Mouse (Mus musculus) lung, embryonic 14.5 days (tissue): Measurements from ENCODE around the gene Vmp1. TPM values are rescaled to one million over a fixed set of nuclear protein-coding genes. Genes with fewer than 3 reads are reported as not detected.

ENCODE experiments used
- ATAC-seq: fragments of 200-750 bp; cut with Nextera tagmentation; 2 replicates; pipeline ENCODE4 v1.8.0; 2017; ENCODE audit warnings: mild to moderate bottlenecking, moderate TSS enrichment, moderate library complexity; ENCODE audit not compliant: insufficient read depth
- DNase-seq: peaks from one replicate; pipeline ENCODE4 v3.0.0-alpha.2; 2015
- H3K27ac ChIP-seq: fragments of 300-500 bp; sonication (generic); 2 replicates; pipeline ENCODE4 v1.5.1; 2014; ENCODE audit warnings: low read depth, mild to moderate bottlenecking, moderate library complexity
- H3K27me3 ChIP-seq: fragments of 300-500 bp; sonication (generic); 2 replicates; pipeline ENCODE4 v1.6.1; 2014; ENCODE audit warnings: low read length, control low read depth; ENCODE audit not compliant: insufficient read depth
- H3K36me3 ChIP-seq: fragments of 300-500 bp; sonication (generic); 2 replicates; pipeline ENCODE4 v1.6.1; 2014; ENCODE audit warnings: control low read depth; ENCODE audit not compliant: insufficient read depth
- H3K4me1 ChIP-seq: fragments of 300-500 bp; sonication (generic); 2 replicates; pipeline ENCODE4 v1.6.1; 2014; ENCODE audit warnings: antibody characterized with exemption, control low read depth; ENCODE audit not compliant: insufficient read depth
- H3K4me2 ChIP-seq: fragments of 300-500 bp; sonication (generic); 2 replicates; pipeline ENCODE4 v1.6.1; 2014; ENCODE audit warnings: mild to moderate bottlenecking
- H3K4me3 ChIP-seq: fragments of 300-500 bp; sonication (generic); 2 replicates; pipeline ENCODE4 v1.5.1; 2014; ENCODE audit warnings: low read depth, low read length
- H3K9ac ChIP-seq: fragments of 300-500 bp; sonication (generic); 2 replicates; pipeline ENCODE4 v1.6.1; 2014
- H3K9me3 ChIP-seq: fragments of 300-500 bp; sonication (generic); 2 replicates; pipeline ENCODE4 v1.6.1; 2016; ENCODE audit warnings: low read depth, low read length, control low read depth
- CTCF ChIP-seq: IDR thresholded peaks from 2 replicates; pipeline ENCODE4 v1.5.1; 2016; ENCODE audit warnings: antibody characterized with exemption, low read depth
- WGBS: fragments of 180-500 bp; shearing (Covaris S2); extraction: QIAGEN DNeasy Blood & Tissue Kit; methylation state at CpG from one replicate; pipeline ENCODE4 v1.1.7; 2014; 5-methylcytosine and 5-hydroxymethylcytosine counted together
- polyA plus RNA-seq: library from polyadenylated mRNA; unstranded; fragments of >200 nt; fragmentation: Nextera tagmentation; extraction: Ambion mirVana; gene quantifications from 2 replicates; pipeline ENCODE4 v1.2.1, GENCODE M21; 2014

Gene Vmp1
- polyA plus RNA-seq, 1 experiment from 2014 or later = 117 TPM

GRCm38 (mm10) chr11:86571047-86571855, 112.4 kb downstream of the Vmp1 start:
- Histone ChIP-seq H3K36me3 (no peaks in the 10 kb centered on the region; the same call in 1 of the 2 replicates), H3K4me2 (peak overlapping the region; percentile 40), H3K9ac (no peak overlapping the region), H3K9me3 (no peaks in the 10 kb centered on the region), H3K27ac (peak overlapping the region; percentile 86), H3K4me1 (peaks cover 16% of the 10 kb centered on the region), H3K4me3 (0 out of 2 replicates have a peak overlapping the region, but pooled peaks have one; percentile 3), H3K27me3 (no peaks in the 10 kb centered on the region)
- peak; percentile 85 for DNase-seq
- peak; percentile 85 for ATAC-seq
- TF ChIP-seq CTCF = no peak; the same call in 1 of the 2 replicates
- WGBS = 17% methylated on average over 15 of the region's 15 CpGs

- H3K9me3 ChIP-seq = no peaks in the 10 kb centered on the region
- no peaks in the 10 kb centered on the region; the same call in 1 of the 2 replicates for H3K36me3 ChIP-seq
- H3K27ac ChIP-seq = 0 out of 2 replicates have a peak overlapping the region, but pooled peaks have one; percentile 37
- no peak for ATAC-seq
- H3K4me1 ChIP-seq = peaks cover 14% of the 10 kb centered on the region
- 22% methylated on average over 9 of the region's 9 CpGs for WGBS
- H3K4me3 ChIP-seq = no peak overlapping the region
- TF ChIP-seq CTCF = no peak
- H3K9ac ChIP-seq = no peak overlapping the region
- peak; percentile 31 for DNase-seq
- no peak overlapping the region for H3K4me2 ChIP-seq
- H3K27me3 ChIP-seq = no peaks in the 10 kb centered on the region
Measured at GRCm38 (mm10) chr11:86570261-86570746, 113.3 kb downstream of the Vmp1 start.

GRCm38 (mm10) chr11:86568425-86568824, 115.2 kb downstream of the Vmp1 start:
- Histone ChIP-seq H3K9me3 (no peaks in the 10 kb centered on the region), H3K36me3 (no peaks in the 10 kb centered on the region; the same call in 1 of the 2 replicates), H3K4me3 (no peak overlapping the region), H3K4me1 (peaks cover 12% of the 10 kb centered on the region; the same call in 1 of the 2 replicates), H3K27ac (no peak overlapping the region), H3K4me2 (no peak overlapping the region), H3K27me3 (no peaks in the 10 kb centered on the region), H3K9ac (no peak overlapping the region)
- DNase-seq (peak; percentile 73), ATAC-seq (no peak)
- TF ChIP-seq CTCF = peak; percentile 77
- 54% methylated on average over 3 of the region's 3 CpGs for WGBS

GRCm38 (mm10) chr11:86558258-86558657, 125.4 kb downstream of the Vmp1 start:
- Histone ChIP-seq H3K27ac (no peak overlapping the region), H3K4me2 (no peak overlapping the region), H3K4me3 (no peak overlapping the region), H3K4me1 (no peaks in the 10 kb centered on the region), H3K36me3 (peaks cover 34% of the 10 kb centered on the region; the same call in 1 of the 2 replicates), H3K9ac (no peak overlapping the region), H3K9me3 (no peaks in the 10 kb centered on the region), H3K27me3 (no peaks in the 10 kb centered on the region)
- DNase-seq = no peak
- ATAC-seq = no peak
- TF ChIP-seq CTCF = no peak
- 91% methylated on average over 4 of the region's 4 CpGs for WGBS

GRCm38 (mm10) chr11:86553525-86553924, 130.1 kb downstream of the Vmp1 start:
- WGBS = 80% methylated on average over 6 of the region's 6 CpGs
- no peak for DNase-seq
- Histone ChIP-seq H3K4me1 (no peaks in the 10 kb centered on the region), H3K4me3 (no peak overlapping the region), H3K9me3 (no peaks in the 10 kb centered on the region), H3K4me2 (no peak overlapping the region), H3K27me3 (no peaks in the 10 kb centered on the region), H3K9ac (no peak overlapping the region), H3K36me3 (0 out of 2 replicates have a peak, but pooled peaks cover 23% of the 10 kb centered on the region), H3K27ac (no peak overlapping the region)
- TF ChIP-seq CTCF = no peak
- ATAC-seq = no peak

- Histone ChIP-seq H3K27me3 (no peaks in the 10 kb centered on the region), H3K36me3 (0 out of 2 replicates have a peak, but pooled peaks cover 10% of the 10 kb centered on the region), H3K9ac (no peak overlapping the region), H3K4me1 (peaks cover 6% of the 10 kb centered on the region; the same call in 1 of the 2 replicates), H3K27ac (no peak overlapping the region), H3K9me3 (no peaks in the 10 kb centered on the region), H3K4me3 (no peak overlapping the region), H3K4me2 (no peak overlapping the region)
- TF ChIP-seq CTCF = 0 out of 2 replicates have a peak, but pooled peaks have one; percentile 14
- 95% methylated on average over 1 of the region's 1 CpGs for WGBS
- DNase-seq (no peak), ATAC-seq (no peak)
Measured at GRCm38 (mm10) chr11:86547412-86547811, 136.2 kb downstream of the Vmp1 start.

- H3K4me1 ChIP-seq = peaks cover 7% of the 10 kb centered on the region; the same call in 1 of the 2 replicates
- WGBS = 81% methylated on average over 8 of the region's 8 CpGs
- H3K27me3 ChIP-seq = no peaks in the 10 kb centered on the region
- no peak for TF ChIP-seq CTCF
- DNase-seq = peak; percentile 8
- peak overlapping the region; percentile 84 for H3K27ac ChIP-seq
- no peaks in the 10 kb centered on the region for H3K9me3 ChIP-seq
- peak overlapping the region; percentile 65 for H3K4me2 ChIP-seq
- peak overlapping the region; percentile 95 for H3K4me3 ChIP-seq
- ATAC-seq = no peak
- 0 out of 2 replicates have a peak, but pooled peaks cover 8% of the 10 kb centered on the region for H3K36me3 ChIP-seq
- H3K9ac ChIP-seq = peak overlapping the region; percentile 50
Measured at GRCm38 (mm10) chr11:86545556-86545955, 138.1 kb downstream of the Vmp1 start.
